Mouse (Mus musculus) retina, embryonic 14.5 days (tissue): ENCODE data around the gene Rnf225.
"Not testable (repeated sequence)": the region's sequence is repeated elsewhere in the genome, so short reads cannot be mapped to it uniquely, and the experiment has no call there.

Source experiments
- DNase-seq: peaks from one replicate; pipeline ENCODE4 v3.0.0-alpha.2; 2015; ENCODE audit warnings: low spot score

Gene Rnf225

GRCm38 (mm10) chr7:12927693-12928589 is 725 bp downstream of the Rnf225 start:
- DNase-seq, result peak; percentile 15

DNA sequence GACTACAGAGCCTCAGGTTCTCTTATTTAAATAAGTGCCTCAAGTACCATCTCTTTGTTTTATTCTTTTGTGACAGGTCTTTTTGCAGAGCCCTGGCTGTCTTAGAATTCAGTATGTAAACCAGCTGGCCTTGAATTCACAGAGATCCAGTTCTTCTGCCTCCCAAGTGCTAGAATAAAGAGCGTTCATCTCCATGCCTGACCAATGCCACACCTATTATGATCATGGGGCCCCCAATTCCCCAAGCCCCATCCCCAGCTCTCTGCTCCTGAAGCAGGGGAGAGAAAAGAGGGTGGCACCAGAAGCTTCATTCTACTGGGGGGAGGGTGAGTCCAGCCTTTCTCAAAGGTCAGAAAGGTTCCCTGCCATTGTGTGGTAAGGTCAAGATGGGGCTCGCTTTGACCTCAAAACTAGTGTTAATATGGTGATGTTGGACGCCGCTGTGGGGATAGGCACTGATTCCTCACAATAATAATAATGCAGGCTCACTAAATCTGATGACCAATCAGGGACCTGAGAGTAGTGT is 6.5 kb downstream of the Rnf225 start:
- DNase-seq, result no peak

DNA sequence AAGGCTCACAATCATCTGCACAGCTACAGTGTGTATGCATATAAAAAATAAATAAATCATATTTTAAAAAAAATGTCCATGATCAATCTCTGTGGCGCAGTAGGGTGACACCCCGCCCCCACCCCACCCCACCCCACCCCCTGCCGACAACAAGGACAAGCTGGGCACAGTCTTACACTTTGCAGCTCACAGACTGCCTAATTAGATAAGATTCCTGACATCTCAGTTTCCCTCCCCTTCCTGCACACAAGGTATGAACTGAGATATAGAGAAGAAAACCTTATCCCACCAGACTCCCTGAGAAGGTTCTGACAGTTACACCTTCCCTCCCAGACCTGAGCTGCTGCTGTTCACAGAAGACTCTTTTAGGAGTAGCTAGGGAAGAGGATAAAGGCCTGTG is 7.6 kb downstream of the Rnf225 start:
- no peak for DNase-seq

GRCm38 (mm10) chr7:12937254-12937803 is 10.1 kb downstream of the Rnf225 start:
- not testable (repeated sequence) for DNase-seq

DNA sequence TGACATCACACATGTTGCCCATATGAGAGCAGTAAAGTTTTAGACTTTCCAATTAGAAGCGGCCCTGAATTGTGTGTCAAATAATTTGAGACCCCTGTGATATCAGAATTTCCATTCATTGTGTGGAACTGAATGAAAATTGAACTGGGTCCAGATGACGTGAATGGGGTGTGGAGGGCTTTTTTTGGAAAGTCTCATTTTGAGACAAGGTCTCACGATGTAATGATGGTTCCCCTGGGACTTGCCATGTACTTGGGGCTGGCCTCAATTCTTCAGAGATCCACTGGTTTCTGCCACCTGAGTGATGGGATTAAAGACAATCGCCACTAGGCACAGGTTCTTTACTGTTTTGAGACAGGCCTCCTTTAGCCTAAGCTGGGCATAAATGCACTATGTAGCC is 13.4 kb downstream of the Rnf225 start:
- DNase-seq, result no peak

GRCm38 (mm10) chr7:12943488-12943887 is 16.3 kb downstream of the Rnf225 start:
- peak; percentile 43 for DNase-seq

DNA sequence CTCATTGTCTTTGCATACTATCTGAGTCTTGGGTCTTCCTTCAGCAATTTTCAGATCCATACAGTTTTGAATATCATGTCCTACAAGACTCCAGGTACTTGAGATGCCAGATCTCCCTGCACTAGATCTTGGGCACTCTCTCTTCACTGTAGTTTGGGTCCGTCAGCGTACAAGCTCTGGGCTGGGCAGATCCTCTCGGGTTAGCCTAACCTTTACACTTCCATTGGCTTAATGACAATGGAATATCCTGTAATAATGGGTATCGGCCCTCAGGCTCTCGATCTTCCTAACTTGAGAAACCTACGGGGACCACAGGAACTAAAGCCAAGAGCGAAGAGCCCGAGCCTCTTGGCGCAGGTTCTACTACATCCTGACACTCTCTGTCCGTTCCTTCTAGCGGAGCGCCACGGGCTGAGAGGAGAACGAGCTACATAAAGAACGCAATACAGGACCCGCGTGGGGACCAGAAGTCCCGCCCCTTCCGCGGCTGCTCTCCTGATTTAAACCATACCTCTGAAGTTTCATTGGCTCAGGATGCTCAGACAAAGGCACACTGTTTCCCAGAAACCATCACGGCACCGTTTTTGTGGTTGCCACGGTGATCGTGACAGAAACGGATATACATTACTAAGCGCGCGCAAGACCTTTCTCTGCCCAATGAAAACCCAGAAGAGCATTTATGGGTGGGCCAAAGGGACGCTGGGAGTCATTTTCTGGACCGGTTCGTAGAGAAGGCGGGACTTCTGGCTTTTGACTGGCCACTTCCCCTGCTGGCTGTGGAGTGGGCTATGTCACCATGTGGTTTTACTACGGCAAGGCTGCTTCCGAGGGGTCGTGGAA is 22.0 kb downstream of the Rnf225 start:
- DNase-seq, result peak; percentile 73

DNA sequence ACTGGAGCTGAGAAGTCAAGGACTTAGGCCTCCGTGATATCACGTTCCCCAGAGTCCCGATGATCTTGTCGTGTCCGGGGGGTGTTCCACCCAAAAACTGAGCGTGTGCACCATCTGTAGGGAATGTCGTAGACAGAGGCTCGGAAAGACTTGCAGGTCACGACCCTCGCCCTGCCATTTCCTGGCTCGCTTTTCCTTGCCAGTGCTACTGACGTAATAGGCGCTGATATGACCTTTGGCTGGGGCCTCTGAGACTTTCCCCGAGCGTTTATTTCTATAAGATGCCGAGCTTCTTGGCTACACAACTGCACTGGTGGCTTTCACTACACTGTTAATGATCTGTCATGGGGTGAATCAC is 22.6 kb downstream of the Rnf225 start:
- no peak for DNase-seq

DNA sequence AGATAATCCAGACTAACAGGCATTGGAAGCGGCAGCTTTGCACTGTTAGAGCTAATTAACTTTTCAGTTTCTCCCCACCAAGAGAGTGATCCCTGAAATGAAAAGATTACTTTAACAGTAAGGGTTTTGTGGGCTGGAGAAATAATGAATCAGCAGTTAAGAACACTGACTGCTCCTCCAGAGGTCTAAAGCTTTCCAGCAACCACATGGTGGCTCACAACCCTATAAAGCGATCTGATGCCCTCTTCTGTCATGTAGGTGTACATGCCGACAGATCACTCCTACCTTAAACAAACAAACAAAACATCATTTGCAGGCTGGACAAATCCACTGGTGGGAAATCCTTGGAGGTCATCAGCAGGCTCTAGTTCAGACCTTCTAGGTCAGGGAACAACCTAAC is 27.7 kb downstream of the Rnf225 start:
- DNase-seq, result no peak

GRCm38 (mm10) chr7:12957511-12957910 is 30.3 kb downstream of the Rnf225 start:
- DNase-seq, result no peak

GRCm38 (mm10) chr7:12958948-12959347 is 31.7 kb downstream of the Rnf225 start:
- no peak for DNase-seq

GRCm38 (mm10) chr7:12959718-12960117 is 32.5 kb downstream of the Rnf225 start:
- no peak for DNase-seq

DNA sequence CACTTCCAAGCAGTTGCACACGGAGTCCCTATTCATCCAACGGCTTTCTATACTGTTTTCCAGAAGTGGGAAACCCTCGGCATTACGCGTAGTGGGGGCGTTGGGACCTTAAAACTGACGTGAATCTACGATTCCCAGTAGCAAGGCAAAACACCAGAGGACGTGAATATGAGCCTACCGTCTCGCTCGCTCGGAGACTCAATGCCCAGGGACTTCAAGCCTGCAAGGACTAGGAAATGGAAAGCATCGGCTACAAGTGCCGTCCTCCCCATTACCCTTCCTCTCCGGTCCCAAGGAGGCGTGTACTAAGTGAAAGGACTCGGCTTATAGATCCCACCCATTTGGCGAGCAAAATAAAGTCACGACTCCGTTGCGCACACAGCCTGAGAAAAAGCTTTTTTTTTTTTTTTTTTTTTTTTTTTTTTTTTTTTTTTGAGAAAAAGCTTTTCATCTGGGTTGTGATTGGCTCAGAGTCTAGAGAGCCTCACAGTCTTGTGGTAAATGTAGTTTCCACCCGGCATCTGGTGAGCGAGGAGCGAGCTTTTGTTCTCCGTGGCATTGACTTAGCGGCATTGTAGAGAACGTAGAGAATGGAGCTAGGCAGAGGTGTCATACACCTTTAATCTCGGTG is 34.4 kb downstream of the Rnf225 start:
- DNase-seq, result peak; percentile 68

GRCm38 (mm10) chr7:12965678-12966091 is 38.5 kb downstream of the Rnf225 start, which contains the start of gene Zfp324:
Gene Zfp324, plus strand, starts transcription at chr7:12965838.
- DNase-seq, result peak; percentile 88

DNA sequence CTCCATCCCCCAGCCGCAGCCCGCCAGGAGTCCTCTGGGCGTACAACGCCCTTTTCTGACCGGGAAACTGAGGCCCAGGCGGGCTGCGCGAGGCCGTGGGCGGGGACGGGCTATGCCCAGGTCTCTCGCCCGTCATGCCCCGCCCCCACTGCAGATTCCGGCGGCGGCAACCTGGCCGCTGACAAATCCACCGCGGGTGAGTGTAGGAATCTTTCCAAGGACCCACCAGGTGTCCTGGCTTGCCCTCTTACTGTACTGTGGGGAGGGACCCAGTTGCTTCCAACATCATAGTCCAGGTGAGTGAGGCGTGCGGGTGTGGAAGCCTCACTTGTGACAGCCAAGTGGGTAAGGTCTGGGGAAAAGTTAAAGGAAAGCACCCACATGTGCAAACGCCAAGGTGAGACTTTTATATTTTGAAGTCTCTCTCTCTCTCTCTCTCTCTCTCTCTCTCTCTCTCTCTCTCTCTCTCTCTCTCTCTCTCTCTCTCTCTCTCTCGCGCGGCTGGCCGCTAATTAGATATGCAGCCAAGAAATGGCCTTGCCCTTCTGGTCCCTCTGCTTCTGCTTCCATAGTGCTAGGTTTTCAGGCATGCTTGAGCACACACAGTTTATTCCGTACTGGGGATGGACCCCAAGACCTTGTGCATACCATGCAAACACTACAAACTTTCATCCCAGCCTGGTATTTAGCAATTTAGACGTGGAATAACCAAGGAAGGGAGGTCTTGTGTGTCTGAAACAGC is 39.1 kb downstream of the Rnf225 start:
- DNase-seq, result no peak

DNA sequence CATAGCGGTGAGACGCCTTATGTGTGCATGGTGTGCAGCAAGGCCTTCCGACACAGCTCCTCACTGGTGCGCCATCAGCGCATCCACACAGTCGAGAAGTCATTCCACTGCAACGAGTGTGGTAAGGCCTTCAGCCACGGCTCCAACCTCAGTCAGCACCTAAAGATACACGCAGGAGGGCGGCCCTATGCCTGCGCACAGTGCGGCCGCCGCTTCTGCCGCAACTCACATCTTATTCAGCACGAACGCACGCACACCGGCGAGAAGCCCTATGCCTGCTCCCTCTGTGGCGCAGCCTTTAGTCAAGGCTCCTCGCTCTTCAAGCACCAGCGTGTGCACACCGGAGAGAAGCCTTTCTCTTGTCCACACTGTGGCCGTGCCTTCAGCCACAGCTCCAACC is 43.7 kb downstream of the Rnf225 start:
- no peak for DNase-seq

- peak; percentile 98 for DNase-seq
These were observed 50.6 kb downstream of the Rnf225 start, which contains the start of gene Zfp446 for GRCm38 (mm10) chr7:12977682-12978389. Gene Zfp446, plus strand, starts transcription at chr7:12977848.

- DNase-seq, result no peak
These were observed 51.9 kb downstream of the Rnf225 start for GRCm38 (mm10) chr7:12978931-12979722.

DNA sequence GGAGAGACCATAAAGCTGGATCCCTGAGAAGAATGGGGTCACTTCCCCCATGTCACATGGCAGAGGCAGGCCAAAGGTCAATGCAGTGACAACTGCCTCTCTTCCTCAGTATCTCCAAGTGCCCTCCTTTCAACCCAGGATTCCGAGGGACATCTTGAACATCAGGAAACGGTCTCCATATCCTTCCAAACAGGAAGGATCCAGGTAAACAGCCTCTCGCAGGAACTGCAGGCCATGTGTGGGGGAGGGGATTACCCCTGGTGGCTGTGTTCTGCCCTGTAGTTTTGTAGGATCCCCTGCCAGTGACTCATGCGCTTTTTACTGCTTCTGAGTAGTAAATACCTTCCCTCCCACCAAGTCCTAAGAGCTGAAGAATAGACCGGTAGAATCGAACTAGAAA is 52.6 kb downstream of the Rnf225 start:
- no peak for DNase-seq

DNA sequence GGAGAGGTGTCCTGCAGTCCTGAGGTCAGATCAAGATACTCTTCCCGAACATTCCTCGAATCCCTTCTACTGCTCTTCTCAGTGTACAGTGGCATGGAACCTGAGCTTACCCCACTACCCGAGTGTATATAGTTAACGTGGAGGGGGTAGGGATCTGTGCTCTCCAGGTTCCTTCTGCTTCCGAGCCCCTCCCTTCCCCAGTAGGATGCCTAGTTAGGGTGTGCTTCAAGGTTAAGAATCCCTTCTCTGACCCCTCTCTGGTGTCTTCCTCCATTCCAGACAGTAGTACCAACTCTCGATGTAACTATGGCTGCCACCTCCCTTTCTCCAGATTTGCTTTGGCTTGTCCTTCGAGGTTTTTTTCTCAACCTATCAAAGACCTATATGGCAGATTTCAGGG is 53.1 kb downstream of the Rnf225 start:
- no peak for DNase-seq
